Mouse (Mus musculus): ENCODE data around the gene Zfp711. TPM values are rescaled to one million over a fixed set of nuclear protein-coding genes. Genes with fewer than 3 reads are reported as not detected.

Zfp711 gene
- 0.58 TPM for polyA plus RNA-seq (2015; fragmentation: Illumina TruSeq; extraction: RNeasy Lipid Tissue Mini Kit (QIAGEN cat#74804); ENCODE audit: insufficient read depth, low replicate concordance)

DNA sequence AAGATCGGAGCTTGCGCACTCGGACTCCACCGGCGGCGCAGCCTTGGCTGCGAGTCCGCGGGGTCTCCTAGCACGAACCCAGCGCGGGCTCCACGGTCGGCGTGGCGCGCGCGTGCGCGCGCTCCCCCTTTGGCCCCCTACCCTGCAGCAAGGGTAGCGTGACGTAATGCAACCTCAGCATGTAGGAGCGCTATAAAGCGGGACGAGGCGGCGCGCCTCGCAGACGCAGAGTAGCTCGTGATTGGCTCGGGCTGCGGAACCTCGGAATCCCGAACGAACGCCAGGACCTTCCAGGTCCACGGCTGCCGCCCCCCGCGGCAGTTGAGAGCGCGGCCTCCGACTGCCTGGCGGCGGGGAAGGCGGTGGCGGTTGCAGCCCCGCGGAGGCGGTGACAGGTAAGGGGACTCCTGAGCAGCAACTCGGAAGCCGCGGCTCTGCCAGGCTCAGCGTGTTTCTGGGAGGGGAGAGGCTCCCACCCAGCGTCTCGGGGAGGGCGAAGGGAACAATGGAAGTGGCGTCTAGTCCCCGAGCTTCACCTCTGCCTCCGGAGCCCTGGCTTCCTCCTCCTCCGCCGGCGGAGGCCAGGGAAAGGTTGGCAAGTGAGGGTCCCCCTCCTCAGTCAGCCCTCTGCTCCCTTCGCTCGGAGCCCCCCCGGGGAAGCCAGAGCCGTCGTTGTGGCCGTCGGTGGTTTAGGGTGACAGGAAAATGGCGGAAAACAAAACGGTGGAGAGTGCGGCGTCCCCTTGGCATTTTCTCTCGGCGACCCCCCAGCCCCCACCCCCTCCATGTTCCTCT, at the start of gene Zfp711:
Zfp711 (plus strand) TSS at position 16 of the 795 bp plus-strand sequence.

Other genes starting within 250 kb of the Zfp711 start
- gene Satl1, start 193.7 kb upstream of the Zfp711 start, polyA plus RNA-seq (2015; fragmentation: Illumina TruSeq; extraction: RNeasy Lipid Tissue Mini Kit (QIAGEN cat#74804); ENCODE audit: insufficient read depth, low replicate concordance), result not detected
- not detected for gene 2010106E10Rik, start 105.3 kb upstream of the Zfp711 start, polyA plus RNA-seq (2015; fragmentation: Illumina TruSeq; extraction: RNeasy Lipid Tissue Mini Kit (QIAGEN cat#74804); ENCODE audit: insufficient read depth, low replicate concordance)
- not detected for gene Pof1b, start 98.1 kb downstream of the Zfp711 start, polyA plus RNA-seq (2015; fragmentation: Illumina TruSeq; extraction: RNeasy Lipid Tissue Mini Kit (QIAGEN cat#74804); ENCODE audit: insufficient read depth, low replicate concordance)